Mouse (Mus musculus) 3134 (cell line): ENCODE measurements at regions not wholly inside any gene's neighbourhood (a gene's known extent, or its start where the extent isn't known, plus 50 kb on each side); places are given as distances from the start of the nearest gene placed in this dataset.

Source experiments
- DNase-seq: peaks from one replicate; pipeline ENCODE4 v3.0.0-alpha.2; 2011; ENCODE audit warnings: low spot score; ENCODE audit not compliant: insufficient read length; ENCODE audit errors: extremely low read depth

GRCm38 (mm10) chr10:60892730-60893129 lies 61.3 kb upstream of the Unc5b start:
- no peak for DNase-seq

- no peak for DNase-seq
Observed at GRCm38 (mm10) chr10:60891476-60892170, 60.2 kb upstream of the Unc5b start.

GRCm38 (mm10) chr10:60889792-60890191 lies 58.4 kb upstream of the Unc5b start:
- DNase-seq, result no peak

DNA sequence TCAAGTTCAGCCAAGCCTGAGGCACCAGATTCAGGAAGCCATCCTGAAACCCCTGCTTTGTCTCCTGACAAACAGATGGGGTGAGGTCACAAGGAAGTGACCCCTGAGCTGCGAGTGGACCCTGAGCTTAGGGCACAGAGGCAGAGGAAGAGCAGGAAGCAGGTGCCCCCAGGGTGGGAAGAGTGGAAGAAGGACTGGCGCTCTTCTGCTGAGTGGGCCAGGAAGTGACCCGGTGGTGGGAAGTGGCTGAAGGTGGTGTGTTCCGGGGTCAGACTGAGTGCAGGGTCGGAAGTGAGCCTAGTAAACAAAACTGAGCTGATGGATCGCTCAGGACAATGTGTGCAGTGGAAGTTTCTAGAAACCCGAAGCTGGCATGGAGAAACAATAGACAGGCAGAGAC lies 57.2 kb upstream of the Unc5b start:
- no peak for DNase-seq

GRCm38 (mm10) chr10:60885348-60886275 lies 54.2 kb upstream of the Unc5b start:
- no peak for DNase-seq

- DNase-seq, result no peak
Observed at GRCm38 (mm10) chr10:60884806-60885205, 53.4 kb upstream of the Unc5b start.
